Mouse (Mus musculus): ENCODE results near the gene Heatr6.

The Heatr6 gene

GRCm38 (mm10) chr11:83754227-83754626 is 731 bp downstream of the Heatr6 start:
- no peak for DNase-seq

DNA sequence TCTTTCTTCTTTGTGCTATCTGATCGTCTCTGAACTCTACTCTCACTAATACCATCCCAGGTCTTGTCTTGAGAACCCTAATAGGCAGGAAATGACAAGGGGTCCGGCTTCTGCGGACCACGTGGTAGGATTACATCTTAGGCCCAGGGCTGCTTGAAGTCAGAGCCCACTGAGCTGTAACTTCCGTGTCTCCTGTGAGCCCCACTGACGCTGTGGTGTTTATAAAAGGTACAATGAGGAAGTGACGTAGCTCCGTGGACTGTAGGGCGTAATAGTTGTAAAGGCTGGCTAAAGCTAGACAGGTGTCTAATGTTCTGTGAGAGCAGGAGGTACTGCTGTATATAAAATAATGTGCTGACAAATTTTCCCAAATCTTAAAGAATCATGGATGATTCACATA is 13.8 kb downstream of the Heatr6 start:
- DNase-seq, result no peak

DNA sequence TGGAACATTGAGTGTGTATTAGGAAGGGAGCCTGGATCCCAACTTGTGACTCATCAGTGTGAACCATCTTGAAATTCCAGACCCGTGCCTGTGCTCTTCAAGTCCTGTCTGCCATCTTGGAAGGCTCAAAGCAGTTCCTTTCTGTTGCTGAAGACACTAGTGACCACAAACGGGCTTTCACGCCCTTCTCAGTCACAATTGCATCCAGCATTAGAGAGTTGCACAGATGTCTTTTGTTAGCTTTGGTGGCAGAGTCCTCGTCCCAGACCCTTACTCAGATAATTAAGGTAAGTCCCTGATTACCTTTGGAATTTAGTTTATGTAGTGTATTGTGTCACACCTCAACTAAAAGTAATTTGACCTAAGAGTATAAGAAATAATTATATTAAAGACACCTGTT is 15.5 kb downstream of the Heatr6 start:
- DNase-seq, result no peak

GRCm38 (mm10) chr11:83771014-83771413 is 17.5 kb downstream of the Heatr6 start:
- DNase-seq, result no peak

- DNase-seq, result no peak
Observed at GRCm38 (mm10) chr11:83772341-83772740, 18.8 kb downstream of the Heatr6 start.

DNA sequence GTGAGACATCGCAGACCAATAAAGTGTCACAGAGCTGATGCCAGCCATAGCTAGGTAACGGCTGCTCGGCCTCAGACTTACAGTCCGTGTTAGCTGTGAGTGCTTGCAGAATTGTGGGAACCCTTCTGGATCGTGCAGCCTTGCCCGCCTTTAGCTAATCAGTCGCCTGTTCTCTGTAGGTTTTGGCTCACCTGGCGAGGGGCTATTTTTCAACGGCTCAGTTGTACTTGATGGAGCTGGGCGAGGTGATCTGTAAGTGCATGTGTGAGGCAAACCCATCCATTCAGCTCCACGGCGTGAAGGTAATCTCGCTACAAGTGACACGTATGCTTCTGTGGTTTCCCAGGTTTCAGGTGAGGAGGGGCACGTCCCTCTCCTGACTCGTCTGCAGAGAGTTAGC is 20.2 kb downstream of the Heatr6 start:
- DNase-seq, result no peak

DNA sequence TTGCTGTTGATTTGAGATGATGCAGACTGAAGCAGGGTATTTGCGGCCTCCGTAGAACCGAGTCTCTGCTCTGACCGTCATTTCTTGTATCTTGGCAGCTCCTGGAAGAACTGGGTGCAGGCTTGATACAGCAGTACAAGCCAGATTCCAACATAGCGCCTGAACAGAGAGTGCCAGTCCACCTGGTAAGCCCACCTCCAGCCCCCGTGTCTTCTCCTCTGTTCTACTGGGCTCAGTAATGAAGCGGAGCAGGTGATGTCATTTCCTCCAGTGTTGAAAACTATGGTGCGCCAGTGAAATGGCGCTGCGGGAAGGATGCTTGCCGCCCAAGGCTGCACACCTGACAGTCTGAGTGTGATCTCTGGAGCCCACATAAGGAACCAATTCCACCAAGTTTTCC is 20.8 kb downstream of the Heatr6 start:
- no peak for DNase-seq

DNA sequence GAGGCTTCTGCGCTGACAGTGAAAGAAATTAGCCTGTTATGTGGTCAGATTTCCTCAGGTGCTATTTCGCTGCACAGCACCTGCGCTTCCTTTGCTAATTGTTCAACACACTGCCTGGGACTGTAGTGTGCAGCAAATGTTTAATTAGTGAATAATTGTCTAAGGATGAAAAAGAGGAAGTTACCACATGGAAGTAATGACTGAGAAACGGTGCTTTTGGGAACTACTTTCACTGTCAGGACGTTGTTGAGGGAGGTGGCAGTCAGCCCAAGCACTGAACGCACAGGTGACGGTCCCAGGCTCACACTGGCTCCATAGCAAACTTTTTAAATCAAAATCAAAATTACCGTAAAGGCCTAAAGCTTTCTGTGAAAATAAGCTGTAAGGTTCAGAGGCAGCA is 23.3 kb downstream of the Heatr6 start:
- DNase-seq, result no peak

GRCm38 (mm10) chr11:83783931-83784600 is 30.6 kb downstream of the Heatr6 start:
- no peak for DNase-seq

- DNase-seq, result no peak
Observed at GRCm38 (mm10) chr11:83784661-83785060, 31.2 kb downstream of the Heatr6 start.

DNA sequence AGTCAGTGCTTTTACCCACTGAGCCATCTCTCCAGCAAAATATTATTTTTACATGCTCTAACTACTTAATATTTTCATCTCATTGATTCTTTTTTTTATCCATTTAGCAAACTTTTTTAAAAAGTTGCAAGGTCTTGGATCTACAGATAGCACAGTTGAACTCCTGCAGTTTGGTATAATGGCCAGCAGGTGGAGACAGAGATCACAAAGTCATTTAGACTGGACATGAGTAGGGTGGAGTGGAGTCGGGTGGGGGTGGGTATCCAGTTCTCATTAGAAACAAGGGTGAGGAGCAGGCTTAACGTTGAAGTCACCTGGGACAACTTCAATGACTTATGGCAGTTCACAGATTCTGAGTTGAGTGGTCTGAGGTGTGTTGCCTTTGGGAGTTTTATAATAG is 31.9 kb downstream of the Heatr6 start:
- DNase-seq, result peak; percentile 18

- DNase-seq, result no peak
Observed at GRCm38 (mm10) chr11:83786835-83787234, 33.3 kb downstream of the Heatr6 start.

DNA sequence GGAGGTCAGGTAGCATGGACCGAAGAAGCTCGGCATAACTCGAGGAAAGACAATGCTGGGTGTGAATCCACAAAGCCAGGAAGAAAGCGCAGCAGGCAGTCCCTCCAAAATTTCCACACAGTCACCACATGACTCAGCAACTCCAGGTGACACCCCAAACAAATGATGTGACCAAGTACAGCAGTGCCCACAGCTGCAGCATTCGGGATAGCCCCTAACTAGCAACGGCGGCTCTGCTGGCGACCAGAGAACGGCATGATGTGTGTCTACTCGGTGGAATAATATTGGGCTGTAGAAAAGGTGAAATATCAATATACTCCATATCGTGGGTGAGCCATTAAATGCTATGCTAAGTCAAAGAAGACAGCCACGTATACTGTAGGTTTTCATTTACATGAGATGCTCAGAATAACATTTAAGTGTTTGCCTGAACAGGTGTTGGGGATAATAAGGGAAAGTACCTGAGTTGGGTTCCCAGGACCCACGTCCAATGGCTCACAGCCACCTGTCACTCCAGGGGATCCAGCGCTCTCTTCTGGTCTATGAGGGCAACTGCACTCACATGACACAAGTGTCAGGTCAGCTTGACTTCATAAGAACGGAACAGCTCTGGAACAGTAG is 34.0 kb downstream of the Heatr6 start:
- no peak for DNase-seq

GRCm38 (mm10) chr11:83788331-83788730 is 34.8 kb downstream of the Heatr6 start:
- no peak for DNase-seq

DNA sequence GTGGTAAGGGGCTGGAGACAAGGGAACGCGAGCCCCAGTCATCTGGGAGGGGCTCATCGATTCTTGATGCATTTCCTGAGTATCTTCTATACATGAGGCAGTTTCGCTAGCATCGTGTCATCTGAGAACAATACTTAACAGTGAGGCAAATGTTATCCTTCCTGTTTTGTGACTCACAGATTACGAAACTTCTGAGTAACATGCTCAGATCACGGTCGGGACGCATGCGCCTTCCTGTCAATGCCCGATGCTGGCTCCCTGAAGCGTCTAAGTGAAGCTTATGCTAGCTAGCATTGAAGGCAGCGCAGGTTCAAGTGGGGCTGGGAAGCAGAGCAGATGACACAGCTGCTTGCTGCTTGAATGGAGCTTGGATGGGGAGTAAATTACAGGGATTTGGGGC is 35.8 kb downstream of the Heatr6 start:
- no peak for DNase-seq

- DNase-seq, result no peak
Observed at GRCm38 (mm10) chr11:83791133-83791532, 37.6 kb downstream of the Heatr6 start.

GRCm38 (mm10) chr11:83792316-83792914 is 38.9 kb downstream of the Heatr6 start:
- no peak for DNase-seq

- DNase-seq, result no peak
Observed at GRCm38 (mm10) chr11:83793264-83793663, 39.8 kb downstream of the Heatr6 start.

GRCm38 (mm10) chr11:83796112-83796511 is 42.6 kb downstream of the Heatr6 start:
- DNase-seq, result no peak

DNA sequence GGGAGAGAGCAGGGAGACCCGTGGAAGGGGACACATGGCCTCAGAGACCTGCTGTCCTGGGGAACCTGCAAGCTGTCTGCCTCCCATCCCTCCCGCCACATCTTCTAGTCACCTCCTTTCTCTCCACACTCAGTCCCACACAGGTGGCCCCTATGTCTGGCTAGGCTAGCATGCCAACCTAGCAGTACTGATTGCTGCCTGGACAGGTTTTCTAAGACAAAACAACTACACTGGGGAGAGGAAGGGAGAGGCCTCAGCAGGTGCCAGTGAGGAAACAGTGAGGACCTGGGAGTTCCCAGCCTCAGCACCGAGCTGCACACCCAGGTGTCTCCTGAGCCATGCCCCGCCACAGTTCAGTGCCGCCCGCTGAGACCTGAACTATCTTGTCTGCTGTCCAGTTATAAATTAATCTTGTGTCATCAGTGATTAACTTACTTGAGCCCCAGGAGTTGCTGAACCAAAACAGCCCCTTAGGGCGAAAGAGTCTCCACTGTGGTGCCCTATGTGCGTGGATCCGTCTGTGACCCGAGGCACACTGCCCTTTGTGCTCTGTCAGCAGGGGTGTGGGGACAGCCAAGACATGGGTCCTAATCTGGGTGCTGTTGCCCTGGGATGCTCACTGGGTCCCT is 43.6 kb downstream of the Heatr6 start:
- no peak for DNase-seq

DNA sequence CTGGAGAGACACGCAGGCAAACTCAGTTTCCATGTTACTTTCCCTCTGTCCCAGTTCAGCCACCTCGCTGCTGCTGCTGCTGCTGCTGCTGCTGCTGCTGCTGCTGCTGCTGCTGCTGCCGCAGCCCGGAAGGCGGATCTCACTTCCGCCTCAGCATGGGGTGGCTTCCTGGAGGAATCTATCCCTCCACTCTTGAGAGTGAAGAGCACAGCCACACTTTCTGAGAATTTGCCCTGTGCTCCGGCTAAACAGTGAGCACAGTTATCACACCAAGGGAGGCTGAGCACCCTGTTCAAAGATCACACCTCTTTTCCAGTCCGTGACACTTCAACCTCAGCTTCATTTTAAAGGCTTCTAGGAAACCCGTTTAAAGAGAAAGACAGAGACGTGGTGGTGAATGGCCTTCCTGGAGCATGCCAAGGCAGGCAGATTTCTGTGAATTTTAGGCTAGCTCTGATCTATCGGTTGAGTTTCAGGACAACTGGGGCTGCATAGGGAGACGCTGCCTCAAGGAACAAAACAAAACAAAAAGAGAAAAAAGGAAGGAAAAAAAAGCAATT is 46.5 kb downstream of the Heatr6 start:
- no peak for DNase-seq

GRCm38 (mm10) chr11:83802166-83802565 is 48.7 kb downstream of the Heatr6 start:
- DNase-seq, result no peak

DNA sequence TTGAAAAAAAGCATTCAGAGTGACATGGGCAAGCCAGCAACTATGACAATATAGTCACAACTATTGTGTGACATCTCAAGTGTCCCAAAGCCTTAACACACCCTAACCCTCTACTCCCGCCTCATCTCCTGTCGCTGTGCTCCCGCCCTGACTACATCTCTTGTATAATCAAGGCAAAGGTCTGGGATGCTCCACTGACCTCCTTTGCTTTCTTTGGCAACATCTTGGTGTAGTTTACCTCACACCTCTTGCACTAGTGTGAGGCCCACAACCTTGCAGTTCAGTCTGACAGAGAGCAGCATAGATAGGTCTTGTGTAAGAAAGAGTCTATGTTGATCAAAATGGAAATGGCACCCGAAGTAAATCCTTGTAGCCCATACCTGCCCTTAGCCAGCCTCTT is 49.1 kb downstream of the Heatr6 start:
- no peak for DNase-seq

GRCm38 (mm10) chr11:83810441-83810840 is 56.9 kb downstream of the Heatr6 start:
- DNase-seq, result no peak

All from cerebellum, adult 9-11 months (tissue).